Mouse (Mus musculus) ovary, postnatal 36 days (tissue): Measurements from ENCODE around the gene Nhlrc2.
A peak's percentile ranks its signal among the peaks of the same experiment; 100 is the strongest.

Experiments used
- DNase-seq: peaks from one replicate; pipeline ENCODE4 v3.0.0; 2022; ENCODE audit warnings: low spot score, mixed read lengths

Gene Nhlrc2

GRCm38 (mm10) chr19:56565358-56565757, 17.3 kb downstream of the Nhlrc2 start:
- no peak for DNase-seq

- DNase-seq, result no peak
These were observed 18.0 kb downstream of the Nhlrc2 start for GRCm38 (mm10) chr19:56566041-56566440.

GRCm38 (mm10) chr19:56566940-56567339, 18.9 kb downstream of the Nhlrc2 start:
- no peak for DNase-seq

GRCm38 (mm10) chr19:56570781-56571180, 22.7 kb downstream of the Nhlrc2 start:
- DNase-seq, result no peak

GRCm38 (mm10) chr19:56571234-56571633, 23.2 kb downstream of the Nhlrc2 start:
- DNase-seq, result no peak

GRCm38 (mm10) chr19:56571913-56572312, 23.9 kb downstream of the Nhlrc2 start:
- DNase-seq, result no peak

- no peak for DNase-seq
These were observed 25.1 kb downstream of the Nhlrc2 start for GRCm38 (mm10) chr19:56573184-56573583.

- DNase-seq, result no peak
These were observed 29.7 kb downstream of the Nhlrc2 start for GRCm38 (mm10) chr19:56577801-56578200.

GRCm38 (mm10) chr19:56581981-56582380, 33.9 kb downstream of the Nhlrc2 start:
- DNase-seq, result no peak

- no peak for DNase-seq
These were observed 35.7 kb downstream of the Nhlrc2 start for GRCm38 (mm10) chr19:56583785-56584184.

- no peak for DNase-seq
These were observed 36.2 kb downstream of the Nhlrc2 start for GRCm38 (mm10) chr19:56584288-56584687.

GRCm38 (mm10) chr19:56586320-56586719, 38.3 kb downstream of the Nhlrc2 start:
- no peak for DNase-seq

- DNase-seq, result peak; percentile 28
These were observed 40.2 kb downstream of the Nhlrc2 start for GRCm38 (mm10) chr19:56588205-56588626.

GRCm38 (mm10) chr19:56589008-56589407, 40.9 kb downstream of the Nhlrc2 start:
- DNase-seq, result no peak

- no peak for DNase-seq
These were observed 41.4 kb downstream of the Nhlrc2 start for GRCm38 (mm10) chr19:56589455-56589854.

- no peak for DNase-seq
These were observed 42.2 kb downstream of the Nhlrc2 start for GRCm38 (mm10) chr19:56590250-56590649.

- DNase-seq, result no peak
These were observed 44.4 kb downstream of the Nhlrc2 start for GRCm38 (mm10) chr19:56592472-56592871.

- no peak for DNase-seq
These were observed 51.9 kb downstream of the Nhlrc2 start for GRCm38 (mm10) chr19:56599996-56600395.

- DNase-seq, result no peak
These were observed 52.7 kb downstream of the Nhlrc2 start for GRCm38 (mm10) chr19:56600797-56601196.

GRCm38 (mm10) chr19:56601901-56602347, 53.9 kb downstream of the Nhlrc2 start:
- no peak for DNase-seq

- DNase-seq, result no peak
These were observed 60.9 kb downstream of the Nhlrc2 start for GRCm38 (mm10) chr19:56608946-56609345.

- no peak for DNase-seq
These were observed 66.1 kb downstream of the Nhlrc2 start for GRCm38 (mm10) chr19:56614131-56614530.

- DNase-seq, result no peak
These were observed 70.8 kb downstream of the Nhlrc2 start for GRCm38 (mm10) chr19:56618845-56619244.

- no peak for DNase-seq
These were observed 71.5 kb downstream of the Nhlrc2 start for GRCm38 (mm10) chr19:56619546-56619945.

GRCm38 (mm10) chr19:56621876-56622275, 73.8 kb downstream of the Nhlrc2 start:
- no peak for DNase-seq
